Mouse (Mus musculus) midbrain, embryonic 11.5 days (tissue): ENCODE data around the gene Wasf2. TPM values are rescaled to one million over a fixed set of nuclear protein-coding genes. Genes with fewer than 3 reads are reported as not detected.

Source experiments
- ATAC-seq: fragments of 200-750 bp; cut with Nextera tagmentation; 2 replicates; pipeline ENCODE4 v1.8.0; 2017; ENCODE audit warnings: moderate TSS enrichment, moderate library complexity; ENCODE audit not compliant: low FRiP score
- DNase-seq: peaks from one replicate; pipeline ENCODE4 v3.0.0; 2015; ENCODE audit warnings: low spot score; ENCODE audit errors: missing footprints
- H3K27ac ChIP-seq: fragments of 300-500 bp; sonication (generic); 2 replicates; pipeline ENCODE4 v1.5.1; 2014; ENCODE audit warnings: low read depth, low read length
- H3K27me3 ChIP-seq: fragments of 300-500 bp; sonication (generic); 2 replicates; pipeline ENCODE4 v1.6.1; 2014; ENCODE audit warnings: mild to moderate bottlenecking, low read length, moderate library complexity, mixed read lengths; ENCODE audit not compliant: control insufficient read depth, insufficient read depth
- H3K36me3 ChIP-seq: fragments of 300-500 bp; sonication (generic); 2 replicates; pipeline ENCODE4 v1.6.1; 2014; ENCODE audit warnings: mild to moderate bottlenecking, low read length, moderate library complexity, mixed read lengths; ENCODE audit not compliant: control insufficient read depth, insufficient read depth
- H3K4me1 ChIP-seq: fragments of 300-500 bp; sonication (generic); 2 replicates; pipeline ENCODE4 v1.6.1; 2014; ENCODE audit warnings: low read length; ENCODE audit not compliant: control insufficient read depth, insufficient read depth
- H3K4me2 ChIP-seq: fragments of 300-500 bp; sonication (generic); 2 replicates; pipeline ENCODE4 v1.6.1; 2014; ENCODE audit warnings: mild to moderate bottlenecking, moderate library complexity
- H3K4me3 ChIP-seq: fragments of 300-500 bp; sonication (generic); 2 replicates; pipeline ENCODE4 v1.5.1; 2014; ENCODE audit warnings: low read depth, low read length
- H3K9ac ChIP-seq: fragments of 300-500 bp; sonication (generic); 2 replicates; pipeline ENCODE4 v1.6.1; 2014; ENCODE audit warnings: low read length
- H3K9me3 ChIP-seq: fragments of 300-500 bp; sonication (generic); 2 replicates; pipeline ENCODE4 v1.6.1; 2016; ENCODE audit warnings: low read length; ENCODE audit not compliant: control insufficient read depth
- WGBS: fragments of 180-500 bp; shearing (Covaris S2); extraction: QIAGEN DNeasy Blood & Tissue Kit; methylation state at CpG from one replicate; pipeline ENCODE4 v1.1.7; 2014; 5-methylcytosine and 5-hydroxymethylcytosine counted together
- polyA plus RNA-seq: library from polyadenylated mRNA; unstranded; fragments of >200 nt; fragmentation: Nextera tagmentation; extraction: Ambion mirVana; gene quantifications from 2 replicates; pipeline ENCODE4 v1.2.1, GENCODE M21; 2014

The Wasf2 gene
- polyA plus RNA-seq, 1 experiment from 2014 or later: 40.1 TPM

GRCm38 (mm10) chr4:133197355-133197754 lies 67.0 kb downstream of the Wasf2 start:
- H3K4me3 ChIP-seq: no peak overlapping the region
- no peaks in the 10 kb centered on the region for H3K9me3 ChIP-seq
- no peak overlapping the region for H3K4me2 ChIP-seq
- H3K4me1 ChIP-seq: peaks cover 43% of the 10 kb centered on the region
- 0 out of 2 replicates have a peak, but pooled peaks have one; percentile 6 for ATAC-seq
- DNase-seq: no peak
- peaks cover 8% of the 10 kb centered on the region; the same call in 1 of the 2 replicates for H3K36me3 ChIP-seq
- peak overlapping the region; percentile 81 for H3K27ac ChIP-seq
- 11% methylated on average over 5 of the region's 5 CpGs for WGBS
- no peaks in the 10 kb centered on the region for H3K27me3 ChIP-seq
- H3K9ac ChIP-seq: peak overlapping the region; percentile 36; the same call in 1 of the 2 replicates

DNA sequence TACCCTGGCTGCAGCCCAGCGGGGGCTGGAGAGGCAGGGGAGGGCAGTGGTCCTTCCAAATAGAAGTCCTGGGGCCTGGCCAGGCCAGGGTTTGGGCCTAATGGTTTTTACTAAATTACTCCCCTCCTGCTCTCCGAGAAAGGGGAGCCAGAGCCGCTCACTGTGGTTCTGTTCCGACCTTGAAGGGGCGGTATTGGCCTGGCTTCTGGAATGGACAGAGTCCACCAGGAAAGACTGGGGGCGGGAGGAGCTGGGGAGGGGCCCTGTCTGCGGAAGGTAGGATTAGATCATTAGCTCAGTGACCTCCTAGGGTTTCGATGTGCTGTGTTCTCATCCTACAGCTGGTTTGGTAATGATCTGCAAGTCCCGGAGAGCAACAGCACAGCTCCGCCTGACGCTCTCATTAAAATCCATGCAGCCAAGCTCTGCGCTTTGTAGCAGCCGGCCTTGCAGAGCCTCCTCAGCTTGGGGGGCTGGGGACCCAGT lies 67.5 kb downstream of the Wasf2 start:
- H3K9ac ChIP-seq: peak overlapping the region; percentile 36
- peak; percentile 64 for ATAC-seq
- H3K4me3 ChIP-seq: no peak overlapping the region
- peaks cover 43% of the 10 kb centered on the region for H3K4me1 ChIP-seq
- peak; percentile 91 for DNase-seq
- no peak overlapping the region for H3K4me2 ChIP-seq
- whole genome bisulfite sequencing: 16% methylated on average over 13 of the region's 13 CpGs
- H3K27ac ChIP-seq: peak overlapping the region; percentile 81
- no peaks in the 10 kb centered on the region for H3K9me3 ChIP-seq
- H3K36me3 ChIP-seq: peaks cover 8% of the 10 kb centered on the region; the same call in 1 of the 2 replicates
- no peaks in the 10 kb centered on the region for H3K27me3 ChIP-seq

DNA sequence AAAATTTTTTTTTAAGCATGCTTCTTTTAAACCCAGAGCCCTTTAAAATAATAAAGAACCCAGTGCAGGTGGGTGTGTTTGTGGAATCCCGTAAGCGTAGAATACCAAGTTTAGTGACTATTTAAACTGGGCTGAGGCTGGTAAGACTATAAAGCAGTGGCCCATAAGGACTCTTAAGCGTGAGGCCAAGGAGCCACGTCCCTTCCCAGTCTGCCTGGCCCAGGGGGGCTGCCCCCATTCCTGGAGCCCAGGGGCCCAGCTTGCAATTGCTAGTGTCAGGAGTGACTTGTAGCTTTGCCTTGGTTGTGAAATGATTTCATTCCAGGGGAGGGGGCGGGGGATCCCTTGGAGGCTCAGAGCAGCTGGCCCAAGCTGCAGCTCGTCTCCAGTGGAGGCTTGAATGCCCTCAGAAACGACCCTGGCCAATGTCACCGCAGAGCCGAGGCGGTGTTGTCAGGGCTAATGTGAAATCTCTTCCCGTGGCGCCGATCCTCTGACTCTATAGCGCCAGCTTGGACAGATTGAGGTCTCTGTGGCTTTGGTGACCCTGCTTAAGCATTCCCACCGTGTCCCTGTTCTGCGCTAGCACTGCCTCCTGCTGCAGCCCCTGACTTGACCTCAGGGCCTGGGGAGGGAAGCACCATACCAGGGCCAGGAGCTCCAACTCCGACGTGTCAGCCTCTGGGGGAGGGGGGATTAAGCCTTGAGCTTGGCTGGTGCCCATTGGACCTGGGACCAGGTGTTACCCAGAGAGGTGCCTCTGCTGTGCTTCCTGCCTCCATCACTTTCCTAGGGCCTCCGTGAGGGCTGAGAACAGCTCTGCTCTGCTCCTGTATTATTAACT lies 68.3 kb downstream of the Wasf2 start:
- ATAC-seq (peak; percentile 60), DNase-seq (peak; percentile 93)
- peaks cover 43% of the 10 kb centered on the region for H3K4me1 ChIP-seq
- H3K27ac ChIP-seq: peak overlapping the region; percentile 81
- H3K9ac ChIP-seq: peak overlapping the region; percentile 28; the same call in 1 of the 2 replicates
- peak overlapping the region; percentile 17; the same call in 1 of the 2 replicates for H3K4me2 ChIP-seq
- 14% methylated on average over 19 of the region's 19 CpGs for WGBS
- H3K27me3 ChIP-seq: no peaks in the 10 kb centered on the region
- H3K4me3 ChIP-seq: no peak overlapping the region
- H3K36me3 ChIP-seq: peaks cover 4% of the 10 kb centered on the region; the same call in 1 of the 2 replicates
- no peaks in the 10 kb centered on the region for H3K9me3 ChIP-seq

DNA sequence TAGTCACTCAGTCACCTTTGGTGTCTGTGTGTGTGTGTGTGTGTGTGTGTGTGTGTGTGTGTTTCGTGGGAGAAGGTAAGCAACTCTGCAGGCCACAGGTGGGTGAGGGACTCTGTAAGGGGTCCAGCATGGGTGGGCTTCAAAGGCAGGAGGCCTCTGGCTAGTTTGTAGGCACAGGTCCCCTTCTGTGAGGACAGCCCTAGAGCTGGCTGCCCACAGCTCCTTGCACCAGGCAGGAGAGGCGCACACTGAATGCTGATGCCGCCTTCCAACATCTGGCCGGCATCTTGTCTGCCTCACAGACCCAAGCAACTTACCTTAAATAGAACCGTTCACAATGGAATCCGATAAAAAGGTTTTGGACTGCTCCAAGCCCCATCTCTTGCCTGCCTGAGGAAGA lies 69.4 kb downstream of the Wasf2 start:
- Histone ChIP-seq H3K27ac (no peak overlapping the region), H3K4me1 (peaks cover 45% of the 10 kb centered on the region), H3K27me3 (no peaks in the 10 kb centered on the region), H3K36me3 (peaks cover 4% of the 10 kb centered on the region; the same call in 1 of the 2 replicates), H3K4me2 (no peak overlapping the region), H3K9me3 (no peaks in the 10 kb centered on the region), H3K9ac (no peak overlapping the region), H3K4me3 (no peak overlapping the region)
- DNase-seq (no peak), ATAC-seq (no peak)
- 68% methylated on average over 6 of the region's 6 CpGs for WGBS

- DNase-seq (no peak), ATAC-seq (no peak)
- Histone ChIP-seq H3K27ac (no peak overlapping the region), H3K4me1 (peaks cover 47% of the 10 kb centered on the region), H3K4me3 (no peak overlapping the region), H3K9ac (no peak overlapping the region), H3K27me3 (no peaks in the 10 kb centered on the region), H3K4me2 (no peak overlapping the region), H3K36me3 (peaks cover 4% of the 10 kb centered on the region; the same call in 1 of the 2 replicates), H3K9me3 (no peaks in the 10 kb centered on the region)
- WGBS: 49% methylated on average over 21 of the region's 21 CpGs
These were observed 70.0 kb downstream of the Wasf2 start for GRCm38 (mm10) chr4:133200343-133200742.

DNA sequence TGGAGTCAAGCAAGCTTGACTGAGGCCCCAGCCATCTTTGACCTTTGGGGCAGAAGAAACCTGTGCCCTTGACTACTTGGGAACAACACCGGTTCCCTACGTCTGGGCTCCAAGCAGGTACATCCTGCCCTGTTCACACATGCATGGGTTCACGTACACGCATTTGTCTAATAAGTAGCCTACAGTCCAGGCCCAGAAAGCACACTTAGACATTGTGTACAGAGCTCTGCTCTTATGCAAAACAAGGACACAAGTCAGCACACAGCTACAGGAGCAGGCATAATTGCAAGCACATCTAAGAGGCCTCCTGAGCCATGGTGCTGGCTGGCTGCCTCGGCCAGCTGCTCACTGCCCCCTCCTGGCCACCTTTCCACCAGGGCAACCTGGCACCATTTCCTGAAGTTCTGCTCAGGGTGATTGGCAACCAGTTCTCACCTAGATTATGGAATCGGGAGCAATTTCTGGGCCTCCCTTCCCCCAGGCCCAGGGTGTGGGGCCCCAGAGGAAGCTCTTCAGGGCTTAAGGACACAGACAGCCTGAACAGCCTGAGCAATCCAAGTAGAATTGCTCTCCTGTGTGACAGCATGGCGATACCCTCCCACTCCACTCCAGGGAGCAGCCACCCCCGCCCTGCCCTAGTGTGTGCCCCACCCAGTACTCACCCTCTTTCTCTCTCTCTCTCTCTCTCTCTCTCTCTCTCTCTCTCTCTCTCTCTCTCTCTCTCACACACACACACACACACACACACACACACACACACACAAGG lies 70.9 kb downstream of the Wasf2 start:
- Histone ChIP-seq H3K27me3 (no peaks in the 10 kb centered on the region), H3K9me3 (no peaks in the 10 kb centered on the region), H3K4me2 (no peak overlapping the region), H3K4me1 (peaks cover 46% of the 10 kb centered on the region), H3K4me3 (no peak overlapping the region), H3K27ac (no peak overlapping the region), H3K9ac (no peak overlapping the region), H3K36me3 (peaks cover 3% of the 10 kb centered on the region; the same call in 1 of the 2 replicates)
- WGBS: 77% methylated on average over 8 of the region's 8 CpGs
- no peak for DNase-seq
- ATAC-seq: no peak

DNA sequence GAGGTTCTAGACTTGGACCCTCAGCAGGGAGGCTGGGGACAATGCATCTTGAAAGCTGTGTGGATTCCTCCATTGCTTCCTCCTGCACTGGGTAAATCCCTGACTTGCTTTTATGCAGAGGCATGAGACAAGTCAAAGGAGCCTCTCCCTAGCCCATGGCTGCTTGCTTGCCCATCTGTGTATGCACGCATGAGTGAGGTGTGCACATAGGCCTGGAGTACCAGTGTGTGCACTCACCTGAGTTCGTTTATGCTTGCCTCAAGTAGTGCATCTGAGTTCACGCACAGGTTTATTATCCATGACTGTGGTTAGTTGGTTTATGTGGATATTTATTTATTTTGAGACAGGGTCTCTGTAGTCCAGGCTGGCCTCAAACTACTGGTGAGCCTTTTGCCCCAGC lies 71.9 kb downstream of the Wasf2 start:
- no peak overlapping the region for H3K27ac ChIP-seq
- WGBS: 88% methylated on average over 3 of the region's 3 CpGs

GRCm38 (mm10) chr4:133203591-133203990 lies 73.3 kb downstream of the Wasf2 start:
- Histone ChIP-seq H3K36me3 (no peaks in the 10 kb centered on the region), H3K27ac (no peak overlapping the region), H3K4me3 (no peak overlapping the region), H3K4me2 (no peak overlapping the region), H3K9me3 (no peaks in the 10 kb centered on the region), H3K27me3 (no peaks in the 10 kb centered on the region), H3K9ac (no peak overlapping the region), H3K4me1 (peaks cover 22% of the 10 kb centered on the region)
- DNase-seq: no peak
- no peak for ATAC-seq
- WGBS: 68% methylated on average over 3 of the region's 3 CpGs

More for the DNA sequence above, 71.9 kb downstream of the Wasf2 start:
- no peaks in the 10 kb centered on the region for H3K36me3 ChIP-seq
- H3K9ac ChIP-seq: no peak overlapping the region
- peaks cover 36% of the 10 kb centered on the region for H3K4me1 ChIP-seq
- no peaks in the 10 kb centered on the region for H3K9me3 ChIP-seq
- ATAC-seq: no peak
- DNase-seq: no peak
- H3K4me3 ChIP-seq: no peak overlapping the region
- H3K4me2 ChIP-seq: no peak overlapping the region
- no peaks in the 10 kb centered on the region for H3K27me3 ChIP-seq
